Mouse (Mus musculus) heart, embryonic 12.5 days (tissue): Measurements from ENCODE around the gene Slit1. TPM values are rescaled to one million over a fixed set of nuclear protein-coding genes. Genes with fewer than 3 reads are reported as not detected.

Experiments
- ATAC-seq: fragments of 200-750 bp; cut with Nextera tagmentation; 2 replicates; pipeline ENCODE4 v1.8.0; 2017; ENCODE audit warnings: moderate TSS enrichment, moderate library complexity; ENCODE audit not compliant: insufficient number of reproducible peaks, low FRiP score
- H3K27ac ChIP-seq: fragments of 300-500 bp; sonication (generic); 2 replicates; pipeline ENCODE4 v1.5.1; 2016; ENCODE audit warnings: mild to moderate bottlenecking, moderate library complexity; ENCODE audit not compliant: poor library complexity, severe bottlenecking
- H3K27me3 ChIP-seq: fragments of 300-500 bp; sonication (generic); replicated peaks from 2 replicates; pipeline ENCODE4 v1.6.1; 2016; ENCODE audit warnings: mild to moderate bottlenecking, moderate library complexity
- H3K36me3 ChIP-seq: fragments of 300-500 bp; sonication (generic); 2 replicates; pipeline ENCODE4 v1.6.1; 2016; ENCODE audit warnings: mild to moderate bottlenecking, moderate library complexity
- H3K4me1 ChIP-seq: fragments of 300-500 bp; sonication (generic); replicated peaks from 2 replicates; pipeline ENCODE4 v1.6.1; 2016; ENCODE audit warnings: mild to moderate bottlenecking
- H3K4me2 ChIP-seq: fragments of 300-500 bp; sonication (generic); 2 replicates; pipeline ENCODE4 v1.6.1; 2016; ENCODE audit warnings: mild to moderate bottlenecking, moderate library complexity
- H3K4me3 ChIP-seq: fragments of 300-500 bp; sonication (generic); 2 replicates; pipeline ENCODE4 v1.5.1; 2016; ENCODE audit warnings: mild to moderate bottlenecking
- H3K9ac ChIP-seq: fragments of 300-500 bp; sonication (generic); 2 replicates; pipeline ENCODE4 v1.6.1; 2016; ENCODE audit warnings: mild to moderate bottlenecking, moderate library complexity
- H3K9me3 ChIP-seq: fragments of 300-500 bp; sonication (generic); replicated peaks from 2 replicates; pipeline ENCODE4 v1.6.1; 2016; ENCODE audit warnings: mild to moderate bottlenecking, moderate library complexity
- WGBS: fragments of 180-500 bp; shearing (Covaris S2); methylation state at CpG from one replicate; pipeline ENCODE4 v1.1.7; 2016; 5-methylcytosine and 5-hydroxymethylcytosine counted together
- microRNA-seq: library from miRNA; unstranded; fragments of <30 nt; microRNA quantifications from one replicate; pipeline ENCODE4, GENCODE M21; 2017
- polyA plus RNA-seq: library from polyadenylated mRNA; unstranded; fragments of >200 nt; fragmentation: Nextera tagmentation; extraction: Ambion mirVana; gene quantifications from 2 replicates; pipeline ENCODE4 v1.2.1, GENCODE M21; 2016

The Slit1 gene
- polyA plus RNA-seq, 1 experiment from 2014 or later, result 0.13 TPM

GRCm38 (mm10) chr19:41558891-41559486 is 184.5 kb downstream of the Slit1 start:
- Histone ChIP-seq H3K4me3 (no peak overlapping the region), H3K4me2 (no peak overlapping the region), H3K27ac (no peak overlapping the region), H3K9me3 (no peaks in the 10 kb centered on the region), H3K9ac (no peak overlapping the region), H3K27me3 (no peaks in the 10 kb centered on the region), H3K4me1 (0 out of 2 replicates have a peak, but pooled peaks cover 4% of the 10 kb centered on the region), H3K36me3 (peaks cover 29% of the 10 kb centered on the region)
- WGBS, result 91% methylated on average over 9 of the region's 9 CpGs
- no peak for ATAC-seq

DNA sequence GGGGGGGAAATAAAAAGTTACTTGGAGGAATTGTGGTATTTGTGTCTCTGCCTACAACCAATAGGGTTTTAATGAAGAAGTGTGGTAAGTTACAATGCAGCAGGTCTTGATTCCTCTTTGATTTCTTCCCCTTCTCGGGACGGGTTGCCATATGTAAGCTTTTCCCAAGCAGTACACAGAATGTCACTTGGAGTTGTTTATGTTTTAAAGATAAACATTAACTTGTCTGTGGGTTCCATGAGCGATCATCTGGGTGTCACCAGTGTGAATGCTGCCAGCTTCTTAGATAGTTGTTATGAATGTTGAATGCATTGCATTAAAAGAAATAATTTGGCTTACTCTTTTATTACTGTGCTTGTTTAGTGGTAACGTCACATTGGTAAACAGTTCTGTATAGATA is 186.0 kb downstream of the Slit1 start:
- Histone ChIP-seq H3K4me3 (no peak overlapping the region), H3K36me3 (peaks cover 33% of the 10 kb centered on the region), H3K4me1 (no peaks in the 10 kb centered on the region), H3K9ac (no peak overlapping the region), H3K9me3 (no peaks in the 10 kb centered on the region), H3K4me2 (no peak overlapping the region), H3K27me3 (no peaks in the 10 kb centered on the region), H3K27ac (no peak overlapping the region)
- ATAC-seq, result no peak
- 89% methylated on average over 4 of the region's 4 CpGs for WGBS

GRCm38 (mm10) chr19:41556981-41557380 is 186.5 kb downstream of the Slit1 start:
- no peaks in the 10 kb centered on the region for H3K27me3 ChIP-seq
- H3K4me1 ChIP-seq, result no peaks in the 10 kb centered on the region
- no peak overlapping the region for H3K4me3 ChIP-seq
- WGBS, result 82% methylated on average over 4 of the region's 4 CpGs
- no peak overlapping the region for H3K27ac ChIP-seq
- H3K4me2 ChIP-seq, result no peak overlapping the region
- H3K9ac ChIP-seq, result no peak overlapping the region
- no peak for ATAC-seq
- H3K36me3 ChIP-seq, result peaks cover 35% of the 10 kb centered on the region
- H3K9me3 ChIP-seq, result no peaks in the 10 kb centered on the region

Small RNAs within 50 kb of the gene (microRNA-seq; reads per million reads assigned to microRNA genes)
- gene Mir8091, result not detected

Other genes starting within 250 kb of the Slit1 start
- gene Gm340, start 161.3 kb downstream of the Slit1 start, polyA plus RNA-seq, result 2.8 and 2.9 TPM in 2 replicates
- gene Arhgap19, start 58.4 kb upstream of the Slit1 start, polyA plus RNA-seq, result 17.8 and 19.5 TPM in 2 replicates
- 2.5 and 3.2 TPM in 2 replicates for gene Frat1, start 86.3 kb upstream of the Slit1 start, polyA plus RNA-seq
- gene Frat2, start 104.5 kb upstream of the Slit1 start, polyA plus RNA-seq, result 3.6 TPM in 2 replicates
- 16.9 TPM in 2 replicates for gene Rrp12, start 152.5 kb upstream of the Slit1 start, polyA plus RNA-seq
- gene Pgam1, start 168.3 kb upstream of the Slit1 start, polyA plus RNA-seq, result 906 and 931 TPM in 2 replicates
- gene Exosc1, start 189.8 kb upstream of the Slit1 start, polyA plus RNA-seq, result 49.2 and 52.2 TPM in 2 replicates
- 55.2 and 58.1 TPM in 2 replicates for gene Zdhhc16, start 189.8 kb upstream of the Slit1 start, polyA plus RNA-seq
- 21.6 and 26.3 TPM in 2 replicates for gene Mms19, start 237.5 kb upstream of the Slit1 start, polyA plus RNA-seq
- gene Ubtd1, start 238.1 kb upstream of the Slit1 start, polyA plus RNA-seq, result 13.8 and 16.1 TPM in 2 replicates